Mouse (Mus musculus) left cerebral cortex, adult 18-20 months (tissue): ENCODE results near the gene Plekhh1. TPM values are rescaled to one million over a fixed set of nuclear protein-coding genes. Genes with fewer than 3 reads are reported as not detected.

ENCODE experiments used
- DNase-seq, 2 experiments: peaks; one replicate each; pipeline ENCODE4 v3.0.0; 2021 to 2022; ENCODE audit warnings: low spot score in 2 of 2, mixed read lengths in 1 of 2
- long read RNA-seq, 2 experiments: library from polyadenylated mRNA; stranded (forward); transcript quantifications; one replicate each; pipeline ENCODE4 v2.0.0; 2021
- total RNA-seq, 2 experiments: library from RNA; stranded (reverse); gene quantifications; 2 replicates each; pipeline ENCODE4 v1.2.3; 2021

Gene Plekhh1
- 10 to 100 TPM in 1 of 2 experiments, 1 to 10 TPM in 1; 9.9 to 12.5 TPM for total RNA-seq
- long read RNA-seq, experiment 1, full-length matches to known transcripts: 2 of 5 reads
- long read RNA-seq, experiment 1, partial matches to known transcripts: 2 of 5 reads
- long read RNA-seq, experiment 1, other reads (novel, unspliced or antisense): 1 of 5 reads
- long read RNA-seq, experiment 2, full-length matches to known transcripts: 1 of 3 reads
- long read RNA-seq, experiment 2, partial matches to known transcripts: 2 of 3 reads
- long read RNA-seq, experiment 2, other reads (novel, unspliced or antisense): 0 of 3 reads

GRCm38 (mm10) chr12:79028911-79029861 is at the start of gene Plekhh1:
Plekhh1 (plus strand) TSS chr12:79029163.
- DNase-seq: peak in 1 of 2 experiments; percentile 36

- no peak for DNase-seq
Observed at GRCm38 (mm10) chr12:78980683-78981091, 48.3 kb upstream of the Plekhh1 start.

- DNase-seq: no peak
Observed at GRCm38 (mm10) chr12:78981131-78981530, 47.8 kb upstream of the Plekhh1 start.

- DNase-seq: peak in 1 of 2 experiments; percentile 28
Observed at GRCm38 (mm10) chr12:78981938-78982825, 46.8 kb upstream of the Plekhh1 start.

GRCm38 (mm10) chr12:78983296-78984034 is 45.5 kb upstream of the Plekhh1 start:
- no peak for DNase-seq

GRCm38 (mm10) chr12:78984035-78984432 is 44.9 kb upstream of the Plekhh1 start:
- DNase-seq: peak in 1 of 2 experiments; percentile 40

- no peak for DNase-seq
Observed at GRCm38 (mm10) chr12:78987581-78988081, 41.3 kb upstream of the Plekhh1 start.

- DNase-seq: no peak
Observed at GRCm38 (mm10) chr12:78996271-78996670, 32.7 kb upstream of the Plekhh1 start.

- no peak for DNase-seq
Observed at GRCm38 (mm10) chr12:78996711-78997110, 32.3 kb upstream of the Plekhh1 start.

GRCm38 (mm10) chr12:79002406-79002805 is 26.6 kb upstream of the Plekhh1 start:
- no peak for DNase-seq

GRCm38 (mm10) chr12:79002978-79003377 is 26.0 kb upstream of the Plekhh1 start:
- no peak for DNase-seq

- DNase-seq: no peak
Observed at GRCm38 (mm10) chr12:79005456-79005855, 23.5 kb upstream of the Plekhh1 start.

- no peak for DNase-seq
Observed at GRCm38 (mm10) chr12:79006076-79006475, 22.9 kb upstream of the Plekhh1 start.

- peak; percentile 44 to 58 for DNase-seq
Observed at GRCm38 (mm10) chr12:79006478-79007125, 22.4 kb upstream of the Plekhh1 start.

GRCm38 (mm10) chr12:79007126-79007753 is 21.7 kb upstream of the Plekhh1 start, which contains the start of gene Tmem229b:
Tmem229b (minus strand) TSS chr12:79007627.
- peak; percentile 61 to 69 for DNase-seq

GRCm38 (mm10) chr12:79010569-79010968 is 18.4 kb upstream of the Plekhh1 start:
- no peak for DNase-seq

GRCm38 (mm10) chr12:79016109-79016508 is 12.9 kb upstream of the Plekhh1 start:
- no peak for DNase-seq

GRCm38 (mm10) chr12:79017994-79018399 is 11.0 kb upstream of the Plekhh1 start:
- no peak for DNase-seq

GRCm38 (mm10) chr12:79021902-79022301 is 7.1 kb upstream of the Plekhh1 start:
- DNase-seq: no peak
